Mouse (Mus musculus) adrenal gland, postnatal 0 days (tissue): Measurements from ENCODE around the gene Sbno1. TPM values are rescaled to one million over a fixed set of nuclear protein-coding genes. Genes with fewer than 3 reads are reported as not detected.

Experiments
- microRNA-seq: library from miRNA; unstranded; fragments of <30 nt; microRNA quantifications from one replicate; pipeline ENCODE4, GENCODE M21; 2016; ENCODE audit warnings: borderline replicate concordance; ENCODE audit not compliant: insufficient number of aligned reads
- polyA plus RNA-seq: library from polyadenylated mRNA; unstranded; fragments of >200 nt; fragmentation: Nextera tagmentation; extraction: Ambion mirVana; gene quantifications from 2 replicates; pipeline ENCODE4 v1.2.1, GENCODE M21; 2015

Sbno1 gene
- 32.4 and 48.5 TPM in 2 replicates for polyA plus RNA-seq

DNA sequence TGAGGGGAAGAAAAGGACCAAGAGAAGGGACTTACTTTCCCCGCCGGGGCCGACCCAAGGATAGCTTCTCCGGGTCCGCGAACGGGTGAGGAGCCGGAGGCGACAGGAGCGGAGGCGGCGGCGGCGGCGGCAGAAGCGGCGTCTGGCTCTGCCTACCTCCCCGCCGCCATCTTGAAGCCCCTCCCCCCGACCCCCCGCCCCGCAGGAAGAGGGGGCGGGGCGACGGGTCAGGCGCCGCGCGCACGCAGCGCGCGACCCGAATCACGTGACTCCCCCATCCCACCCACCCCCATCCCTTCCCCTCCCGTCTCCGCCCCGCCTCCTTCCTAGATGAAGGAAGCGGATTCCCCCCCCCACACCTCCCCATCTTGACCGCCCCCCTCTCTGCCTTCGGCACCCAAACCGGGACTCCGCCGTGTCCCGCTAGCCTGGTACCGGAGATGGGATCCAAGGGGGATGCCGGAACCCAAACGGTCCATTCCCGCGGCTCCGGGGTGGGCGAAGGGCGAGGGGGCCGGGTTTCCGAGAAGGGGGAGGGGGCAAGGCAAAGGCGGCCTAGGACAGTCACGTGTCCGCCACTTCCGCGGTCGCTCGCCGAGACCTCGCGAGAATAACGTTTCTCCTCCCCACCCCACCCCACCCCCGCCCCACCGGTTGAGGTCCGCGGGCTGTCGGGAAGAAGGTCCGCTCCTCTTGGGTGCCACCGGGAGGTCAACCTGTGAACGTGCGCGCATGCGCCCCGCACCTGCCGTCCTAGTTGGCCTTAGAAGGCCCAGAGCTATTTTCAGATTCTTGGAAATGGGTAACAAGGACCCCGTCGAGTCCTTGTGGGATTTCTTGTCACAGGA is at the start of gene Sbno1:
Sbno1 (minus strand) TSS at position 590 of the 848 bp plus-strand sequence.

DNA sequence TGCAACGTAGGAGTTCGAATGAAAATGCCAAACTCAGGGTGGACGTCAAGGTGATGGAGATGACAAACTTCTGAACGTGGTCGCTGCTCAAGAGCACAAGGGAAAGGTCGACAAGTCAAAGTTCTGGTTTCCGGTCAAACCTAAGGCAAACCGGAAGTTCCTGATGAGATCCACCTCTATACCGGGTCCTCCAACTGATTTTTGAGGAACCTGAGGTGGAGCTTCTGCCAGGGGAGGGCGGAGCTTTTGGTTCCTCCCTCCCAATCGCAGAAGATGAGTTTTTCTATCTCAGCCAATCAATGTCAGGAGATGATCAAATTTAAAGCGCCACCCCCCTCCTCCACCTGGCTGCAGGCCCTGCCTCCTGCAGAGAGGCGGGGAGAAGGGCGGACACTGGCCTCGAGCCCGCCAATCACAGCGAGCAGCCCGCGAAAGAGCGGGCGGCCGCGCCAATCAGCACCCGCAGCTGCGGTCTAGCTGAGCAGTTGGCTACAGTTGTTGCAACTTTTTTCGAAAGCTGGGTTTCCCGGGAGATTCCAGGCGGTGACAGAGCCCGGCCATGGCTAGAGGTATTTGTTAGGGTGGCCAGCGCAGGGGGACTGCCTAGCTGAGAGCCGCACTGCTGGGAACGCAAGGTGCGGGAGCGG is 13.8 kb upstream of the Sbno1 start, which contains the start of gene Kmt5a:
Kmt5a (plus strand) TSS at position 484 of the 647 bp plus-strand sequence.

DNA sequence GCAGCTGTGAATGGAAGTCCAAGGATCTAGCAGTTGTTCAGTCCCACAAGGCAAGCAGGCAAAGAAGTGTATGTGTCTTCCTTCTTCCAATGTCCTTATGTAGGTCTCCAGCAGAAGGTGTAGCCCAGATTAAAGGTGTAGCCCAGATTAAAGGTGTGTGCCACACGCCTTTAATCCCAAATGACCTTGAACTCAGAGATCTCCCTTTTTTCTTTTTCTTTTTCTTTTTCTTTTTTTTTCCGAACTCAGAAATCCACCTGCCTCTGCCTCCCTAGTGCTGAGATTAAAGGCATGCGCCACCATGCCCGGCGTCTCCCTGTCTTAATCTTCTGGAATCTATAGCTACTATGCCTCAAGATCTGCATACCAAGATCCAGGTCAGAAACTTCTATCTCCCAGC is 62.8 kb downstream of the Sbno1 start, which contains the start of gene Cdk2ap1:
Cdk2ap1 (minus strand) TSS at position 101 of the 400 bp plus-strand sequence.

GRCm38 (mm10) chr5:124327510-124328364 is 98.1 kb downstream of the Sbno1 start, which contains the start of the genes Mphosph9 and 2810006K23Rik:
TSS of gene Mphosph9 (minus strand) at chr5:124327972.
TSS of gene 2810006K23Rik (plus strand) at chr5:124328089.

Small RNA genes lying within 50 kb of the gene (microRNA-seq; reads per million reads assigned to microRNA genes)
- not detected for gene Gm27486

Other genes starting within 250 kb of the Sbno1 start
- gene Pitpnm2, start 176.2 kb downstream of the Sbno1 start, polyA plus RNA-seq, result 3.2 and 3.3 TPM in 2 replicates
- gene Mphosph9, start 98.0 kb downstream of the Sbno1 start, polyA plus RNA-seq, result 5.1 and 5.5 TPM in 2 replicates
- gene 2810006K23Rik, start 97.9 kb downstream of the Sbno1 start, polyA plus RNA-seq, result 13.7 and 15.7 TPM in 2 replicates
- gene Cdk2ap1, start 62.9 kb downstream of the Sbno1 start, polyA plus RNA-seq, result 91.9 and 124 TPM in 2 replicates
- 35.3 and 63.5 TPM in 2 replicates for gene Kmt5a, start 13.9 kb upstream of the Sbno1 start, polyA plus RNA-seq
- gene Rilpl2, start 52.4 kb upstream of the Sbno1 start, polyA plus RNA-seq, result 43.9 and 45.9 TPM in 2 replicates
- 10.2 and 10.6 TPM in 2 replicates for gene Snrnp35, start 57.1 kb upstream of the Sbno1 start, polyA plus RNA-seq
- gene Rilpl1, start 105.4 kb upstream of the Sbno1 start, polyA plus RNA-seq, result 16.7 and 18.7 TPM in 2 replicates
- gene Tmed2, start 114.7 kb upstream of the Sbno1 start, polyA plus RNA-seq, result 318 and 430 TPM in 2 replicates
- gene Ddx55, start 126.9 kb upstream of the Sbno1 start, polyA plus RNA-seq, result 6.5 and 8.2 TPM in 2 replicates
- gene Eif2b1, start 153.1 kb upstream of the Sbno1 start, polyA plus RNA-seq, result 45.0 and 67.7 TPM in 2 replicates
- 21.0 and 33.0 TPM in 2 replicates for gene Gtf2h3, start 153.1 kb upstream of the Sbno1 start, polyA plus RNA-seq
- 14.9 and 30.9 TPM in 2 replicates for gene Atp6v0a2, start 202.6 kb upstream of the Sbno1 start, polyA plus RNA-seq